Mouse (Mus musculus) embryo, embryonic 10.5 days (tissue): ENCODE data around the gene Ptprd.

Experiments
- DNase-seq: peaks from one replicate; pipeline ENCODE4 v3.0.0-alpha.2; 2015; ENCODE audit warnings: low spot score

The Ptprd gene

DNA sequence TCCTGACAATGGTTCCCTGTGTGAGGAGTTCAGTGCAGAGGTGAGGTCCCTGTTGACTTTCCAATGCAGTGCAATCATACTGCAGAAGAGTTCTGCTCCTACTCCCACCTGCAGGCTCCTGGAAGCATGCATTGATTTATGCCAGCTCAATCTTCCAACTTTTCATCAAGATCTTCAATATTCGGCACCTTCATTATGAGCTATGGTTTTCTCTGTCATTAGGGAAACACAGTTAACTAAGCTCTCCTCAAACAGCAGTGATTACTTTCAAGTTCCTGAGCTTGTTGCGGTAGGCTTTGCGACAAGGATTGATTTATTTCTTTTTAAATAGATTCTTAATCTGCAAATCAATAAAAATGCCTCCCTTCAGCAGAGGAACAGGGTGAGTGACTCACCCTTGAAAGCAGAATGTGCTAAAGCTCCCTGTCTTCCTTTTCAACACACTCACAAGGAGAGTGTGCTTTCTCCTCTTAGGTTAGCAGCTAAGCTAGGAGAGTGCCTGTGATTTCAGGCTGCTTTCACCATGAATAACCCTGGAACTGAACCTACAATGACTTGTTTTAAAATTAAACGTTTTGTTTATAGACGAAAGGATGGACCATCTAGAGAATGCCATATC, 1298.1 kb downstream of the Ptprd start:
- no peak for DNase-seq

DNA sequence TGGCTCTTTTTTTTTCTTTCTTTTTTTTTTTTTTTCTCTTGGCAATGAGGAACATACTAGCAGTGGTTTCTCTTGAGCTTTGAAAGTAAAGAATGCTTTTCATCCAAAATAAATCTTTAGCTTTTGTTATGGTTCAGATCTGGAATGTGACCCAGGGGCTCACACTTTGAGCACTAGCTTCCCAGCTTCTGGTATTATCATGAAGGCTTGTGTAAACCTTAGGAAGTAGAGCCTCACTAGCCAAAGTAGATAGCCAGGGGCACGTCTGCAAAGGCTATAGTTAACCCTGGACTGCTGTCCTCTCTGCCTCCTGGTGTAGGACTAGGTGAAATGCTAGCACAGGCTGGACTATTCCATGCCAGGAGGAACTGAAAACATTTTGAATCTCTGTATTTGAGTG, 1310.1 kb downstream of the Ptprd start:
- DNase-seq, result peak; percentile 32

DNA sequence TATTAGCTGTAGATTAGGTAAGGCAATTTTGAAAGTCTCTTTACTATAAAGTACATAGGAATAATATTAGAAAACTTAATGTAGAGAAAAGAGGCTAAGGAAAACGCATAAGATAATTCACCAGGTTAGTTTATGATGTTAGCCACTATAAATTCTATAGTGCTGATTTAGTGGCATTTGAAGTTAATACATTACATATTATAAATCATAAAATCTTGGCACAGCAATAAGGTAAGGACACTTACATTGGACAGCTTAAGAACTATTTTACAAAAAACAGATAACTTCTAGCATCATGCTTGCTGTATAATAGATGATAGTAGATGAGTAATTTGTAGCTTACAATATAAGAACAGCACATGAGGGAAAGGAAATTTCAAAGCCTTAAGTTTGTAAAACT, 1322.1 kb downstream of the Ptprd start:
- DNase-seq, result no peak

DNA sequence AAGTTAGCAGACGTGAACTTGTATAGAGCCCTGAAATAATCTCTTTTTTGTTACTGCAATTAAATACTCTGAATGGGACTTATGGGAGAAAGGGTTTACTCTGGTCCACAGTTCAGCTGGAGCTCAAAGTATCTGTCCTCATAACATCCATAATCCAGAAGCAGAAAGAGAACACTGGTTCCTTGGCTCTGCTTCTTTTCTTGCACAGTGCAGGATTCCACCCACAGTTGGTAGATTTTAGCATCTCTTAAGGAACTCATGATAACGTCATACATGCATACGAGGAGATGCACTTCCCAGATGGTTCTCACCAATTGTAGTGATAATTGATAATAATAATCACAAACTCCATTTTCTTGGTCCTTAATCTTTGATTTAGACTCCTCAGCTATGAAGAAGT, 1330.2 kb downstream of the Ptprd start:
- no peak for DNase-seq

DNA sequence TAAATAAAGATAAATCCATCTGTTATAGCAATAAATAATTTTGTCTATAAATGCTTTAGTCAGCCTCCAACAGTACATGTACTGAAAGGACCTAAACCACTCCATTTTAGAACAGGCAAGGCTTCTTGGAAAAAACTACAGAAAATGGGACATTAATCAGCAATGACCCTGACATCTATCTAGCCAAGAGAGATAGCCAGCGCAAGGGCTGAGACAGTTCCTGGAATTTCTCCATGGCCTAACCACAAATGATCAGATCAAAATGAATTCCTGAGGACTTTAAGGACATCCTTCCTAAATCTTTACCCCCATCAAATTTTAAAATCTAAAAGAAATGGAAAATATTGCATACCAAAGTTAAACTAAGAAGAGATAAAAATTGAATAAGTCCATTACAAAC, 1340.8 kb downstream of the Ptprd start:
- DNase-seq, result no peak

DNA sequence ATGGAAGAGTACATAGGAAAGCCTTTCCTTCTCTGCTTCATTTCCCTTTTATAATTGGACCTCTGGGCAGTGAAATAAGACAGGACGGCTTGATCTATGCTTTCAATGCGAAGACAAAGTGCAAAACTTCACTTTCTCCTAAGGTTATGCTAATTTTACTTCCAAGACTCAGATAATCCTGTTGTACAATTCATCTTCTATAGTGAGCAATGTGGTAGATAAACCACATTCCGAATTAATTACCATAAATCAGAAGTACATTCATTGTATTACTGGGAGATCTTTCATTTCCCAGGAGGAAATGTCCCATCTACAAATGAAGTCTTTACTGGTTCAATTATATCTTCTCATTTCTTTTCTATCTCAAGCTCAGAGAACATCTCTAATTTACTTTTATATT, 1346.2 kb downstream of the Ptprd start:
- DNase-seq, result no peak

DNA sequence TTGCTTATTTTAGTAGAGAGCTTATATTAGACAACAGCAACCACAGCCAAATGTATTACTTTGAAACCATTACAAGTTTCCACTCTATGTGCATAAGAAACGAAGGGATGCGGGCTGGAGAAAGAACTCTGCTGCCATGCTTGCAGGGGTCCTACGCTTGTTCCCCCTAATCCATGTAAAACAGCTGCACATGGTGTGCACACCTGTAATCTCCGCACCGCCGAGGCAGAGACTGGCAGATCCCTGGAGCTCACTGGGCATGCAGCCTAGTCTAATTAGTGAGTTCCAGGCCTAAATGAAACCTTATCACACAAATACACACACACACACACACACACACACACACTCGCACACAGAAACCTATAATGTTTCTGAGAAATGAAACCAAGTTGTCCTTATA, 1365.5 kb downstream of the Ptprd start:
- no peak for DNase-seq

DNA sequence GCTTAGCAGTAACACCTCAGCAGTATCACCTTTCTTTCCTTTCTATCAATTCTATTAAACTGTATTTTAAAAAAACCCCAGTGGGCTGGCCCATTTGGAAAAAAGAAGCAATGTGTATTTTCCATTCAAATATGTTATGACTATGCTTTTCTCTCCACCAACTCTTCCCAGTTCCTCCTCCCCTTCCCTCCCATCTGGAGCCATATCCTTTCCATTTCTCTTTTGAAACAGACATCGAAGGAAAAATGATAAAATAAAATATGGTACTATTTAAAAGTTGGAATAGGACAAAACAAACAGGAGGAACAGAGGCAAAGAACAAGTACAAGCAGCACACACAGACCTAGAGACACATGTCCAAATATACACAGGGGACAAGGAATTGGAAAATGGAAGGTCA, 1372.7 kb downstream of the Ptprd start:
- DNase-seq, result no peak

DNA sequence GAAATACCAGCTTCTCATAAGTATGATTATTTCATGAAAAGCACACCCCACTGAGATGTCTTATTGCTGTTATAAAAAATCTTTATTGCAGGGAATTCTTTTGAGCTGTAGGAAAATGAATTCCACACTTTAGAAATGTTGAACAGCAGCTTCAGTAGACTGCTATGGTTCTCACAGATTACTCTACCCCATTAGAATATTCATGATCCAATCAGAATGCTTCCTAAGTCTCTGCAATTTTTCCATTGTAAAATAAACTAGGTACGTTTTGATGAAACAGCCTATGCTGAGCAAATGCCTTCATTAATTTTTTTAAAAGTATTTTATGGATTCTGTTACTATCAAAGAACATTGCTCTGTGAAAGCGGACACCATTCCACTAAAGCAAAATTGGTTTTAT, 1399.6 kb downstream of the Ptprd start:
- DNase-seq, result no peak

DNA sequence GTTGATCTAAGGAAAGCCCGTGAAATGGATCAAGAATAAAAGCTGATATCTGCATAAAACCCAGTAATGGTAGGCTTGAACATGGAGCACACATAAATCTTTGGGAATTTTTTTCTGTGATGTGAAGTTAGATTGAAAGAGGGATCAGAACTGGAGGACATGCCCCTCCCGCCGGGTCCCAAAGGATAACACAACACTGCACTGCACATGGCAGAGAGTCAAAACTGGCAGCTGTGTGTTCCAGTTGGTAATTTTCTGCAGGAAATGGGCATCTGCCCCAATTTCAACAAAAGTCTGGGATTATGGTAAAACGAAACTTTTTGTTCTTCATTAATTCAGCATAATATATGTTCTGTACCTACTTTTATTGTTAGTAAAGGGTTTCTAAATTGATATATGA, 1409.1 kb downstream of the Ptprd start:
- DNase-seq, result no peak

DNA sequence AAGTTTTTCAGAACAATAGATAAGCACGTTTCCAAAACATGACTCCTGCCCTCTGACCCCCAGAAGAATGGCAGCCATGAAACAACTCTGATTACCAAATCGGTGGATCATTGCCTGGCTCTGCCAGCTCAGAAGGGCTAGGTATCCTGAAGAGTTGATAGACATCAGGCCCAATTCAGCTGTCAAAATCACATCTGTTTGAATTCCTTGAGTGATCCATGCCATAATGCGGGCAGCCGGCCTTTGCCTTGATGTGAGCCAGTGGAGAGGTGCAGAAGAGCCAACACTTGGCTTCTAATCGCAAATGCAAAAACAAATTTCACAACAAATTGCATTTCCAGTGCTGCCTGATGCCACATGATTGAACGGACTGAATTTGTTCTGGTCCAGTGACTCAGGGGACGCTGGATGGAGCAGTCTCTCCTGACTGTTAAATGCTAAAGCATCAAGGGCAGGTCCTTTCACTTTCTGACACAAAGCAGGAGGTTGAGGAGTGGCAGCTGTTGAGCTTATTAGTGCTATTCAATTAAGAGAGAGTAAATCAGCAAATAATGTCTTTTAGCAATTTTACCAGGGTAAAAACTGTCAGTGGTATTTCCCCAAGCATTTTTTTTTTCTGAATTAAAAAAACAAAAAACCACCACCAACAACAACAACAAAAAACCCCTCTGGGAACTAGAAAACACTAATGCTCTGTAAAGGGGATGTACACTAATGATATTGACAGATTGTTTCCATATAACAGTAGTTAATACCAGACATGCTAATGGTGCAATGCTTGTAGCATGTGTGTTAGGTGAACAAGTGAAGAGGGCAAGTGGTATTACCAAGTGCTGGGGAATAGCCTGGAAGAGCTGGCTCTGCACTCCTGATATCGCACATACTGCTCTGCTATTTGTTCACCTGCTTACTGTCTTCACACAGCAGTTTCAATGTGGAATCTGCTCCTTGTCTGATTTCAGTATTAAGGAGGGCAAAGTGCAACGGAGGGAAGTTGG, 1413.5 kb downstream of the Ptprd start:
- peak; percentile 15 for DNase-seq

DNA sequence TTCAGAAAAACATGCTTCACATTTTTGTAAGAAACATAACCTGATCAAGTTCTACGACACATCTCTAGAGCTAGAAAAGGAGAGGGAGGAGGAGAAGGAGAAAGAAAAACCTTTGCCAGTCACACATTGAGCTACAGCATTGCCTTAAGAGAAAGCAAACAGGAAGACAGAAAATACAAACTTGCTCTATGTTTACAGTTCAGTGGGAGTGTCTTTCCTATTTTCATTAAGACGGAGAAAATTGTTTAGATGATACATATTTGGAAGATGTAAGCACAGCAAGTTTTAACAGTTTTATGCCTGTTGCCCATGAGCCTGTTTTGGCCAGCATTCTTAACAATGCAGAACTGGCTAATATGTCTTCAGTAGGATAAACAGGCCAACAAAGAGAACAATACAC, 1426.4 kb downstream of the Ptprd start:
- no peak for DNase-seq

DNA sequence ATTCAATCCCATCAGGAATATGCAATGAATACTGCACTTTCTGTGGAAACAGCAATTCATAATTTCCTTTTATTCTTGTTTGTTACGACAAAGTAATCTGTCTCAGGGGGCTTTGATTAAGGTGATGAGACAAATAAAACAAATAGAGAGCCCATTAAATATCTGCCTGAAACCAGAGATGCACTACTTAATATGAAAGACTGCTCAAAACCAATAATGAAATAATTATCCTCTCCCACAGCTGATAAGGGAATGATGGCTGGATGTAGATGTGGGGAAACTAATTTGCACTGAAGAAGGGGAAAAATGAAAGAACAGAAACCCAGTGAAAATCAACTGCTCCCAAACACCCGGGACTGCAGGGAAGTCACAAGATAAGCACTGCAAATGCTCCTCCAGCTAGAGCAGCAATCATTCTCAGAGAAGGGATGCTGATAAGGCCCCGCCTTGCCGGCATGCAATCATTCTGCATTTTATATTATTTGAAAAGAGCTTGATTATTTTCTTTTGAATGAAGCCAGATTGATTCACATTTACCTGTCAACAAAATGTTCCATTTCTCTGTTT, 1432.1 kb downstream of the Ptprd start:
- DNase-seq, result no peak

DNA sequence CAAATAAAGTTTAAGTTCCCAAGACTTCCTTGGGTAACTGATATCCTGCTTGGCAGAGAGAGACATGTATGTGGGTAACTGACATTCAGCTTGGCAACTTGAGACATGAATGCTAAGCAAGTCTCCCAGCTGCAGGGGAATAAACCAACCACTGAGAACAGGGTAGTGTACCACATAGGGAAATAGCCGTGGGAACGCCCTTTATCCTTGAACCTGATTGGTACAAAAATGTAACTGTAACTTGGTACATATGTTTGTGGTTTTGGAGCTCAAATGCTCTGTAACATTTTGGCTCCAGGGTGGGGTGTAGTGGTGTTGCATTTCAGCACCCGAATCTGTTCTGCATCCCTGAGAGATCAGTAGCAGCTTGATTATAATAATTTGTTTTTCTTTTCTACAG, 1444.8 kb downstream of the Ptprd start:
- no peak for DNase-seq

DNA sequence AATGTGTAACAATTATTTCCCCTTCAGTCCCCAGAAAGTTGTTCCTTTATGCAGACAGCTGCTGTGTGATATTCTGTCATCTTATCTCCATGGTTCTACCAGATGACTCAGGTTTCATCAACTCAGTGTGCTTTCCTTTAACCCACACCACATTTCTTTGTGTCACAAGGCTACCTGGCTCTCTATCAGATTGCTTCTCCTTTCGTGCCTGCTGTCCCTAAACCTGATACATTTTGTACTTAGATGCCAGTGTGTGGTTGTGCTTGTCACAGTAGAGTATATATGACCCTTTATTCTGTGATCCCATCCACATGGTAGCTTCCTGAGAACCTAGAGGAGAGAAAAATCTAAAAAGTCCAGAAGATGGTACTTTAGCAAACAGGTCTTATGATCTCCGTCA, 1445.3 kb downstream of the Ptprd start:
- DNase-seq, result no peak

DNA sequence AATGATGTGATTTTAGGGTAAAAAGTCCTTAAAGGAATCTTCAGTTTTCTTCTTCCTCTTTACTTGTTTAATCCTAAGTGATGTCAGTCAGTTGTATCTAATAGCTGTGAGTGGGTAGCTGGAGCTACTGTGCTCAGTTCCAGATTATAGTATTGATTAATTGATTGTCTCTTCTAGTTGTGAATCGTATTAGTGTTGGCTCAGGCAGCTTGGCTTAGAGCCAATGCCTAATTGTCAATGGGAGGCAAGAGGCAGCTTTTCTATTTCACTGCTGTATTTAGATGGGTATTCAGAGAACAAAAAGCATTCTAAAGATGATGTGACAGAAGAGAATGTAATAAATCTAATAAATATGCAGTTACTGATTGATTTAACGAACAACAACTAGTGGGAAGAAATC, 1461.1 kb downstream of the Ptprd start:
- DNase-seq, result no peak

DNA sequence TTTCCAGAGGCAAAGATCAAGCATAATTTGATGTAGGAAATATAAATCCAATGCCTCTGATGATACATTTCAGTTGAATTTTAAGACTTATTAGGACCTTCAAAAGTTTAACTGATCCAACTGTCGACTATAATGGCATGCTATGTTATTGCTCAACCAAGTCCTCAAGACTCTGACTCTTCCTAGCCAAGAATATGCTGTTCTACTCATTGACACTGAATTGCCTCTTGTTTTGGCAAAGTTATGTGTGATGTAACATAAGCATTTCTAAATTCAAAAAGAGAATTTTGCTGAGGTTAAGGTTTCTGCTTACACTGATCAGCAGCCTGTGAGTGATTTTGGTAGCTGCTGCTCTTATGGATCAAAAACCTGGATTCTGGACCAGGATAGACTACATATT, 1475.9 kb downstream of the Ptprd start:
- no peak for DNase-seq

DNA sequence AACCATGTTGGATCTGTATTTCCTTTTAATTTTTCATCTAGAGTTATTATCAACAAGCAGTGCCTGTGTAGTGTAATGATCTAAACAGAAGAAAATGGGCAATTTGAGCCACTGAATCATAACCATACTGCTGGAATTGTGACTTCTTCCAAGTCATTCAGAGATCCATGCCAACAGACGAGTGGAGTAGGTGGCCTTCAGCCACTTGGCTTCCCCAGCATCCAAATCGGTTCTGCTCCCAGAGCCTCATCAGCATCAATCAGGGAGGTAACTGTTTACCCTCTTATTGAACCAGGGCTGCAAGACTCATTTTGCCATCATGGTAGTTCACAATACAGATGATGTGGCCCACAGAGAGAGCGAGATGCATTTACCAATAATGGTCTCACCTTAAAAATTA, 1536.0 kb downstream of the Ptprd start:
- no peak for DNase-seq

DNA sequence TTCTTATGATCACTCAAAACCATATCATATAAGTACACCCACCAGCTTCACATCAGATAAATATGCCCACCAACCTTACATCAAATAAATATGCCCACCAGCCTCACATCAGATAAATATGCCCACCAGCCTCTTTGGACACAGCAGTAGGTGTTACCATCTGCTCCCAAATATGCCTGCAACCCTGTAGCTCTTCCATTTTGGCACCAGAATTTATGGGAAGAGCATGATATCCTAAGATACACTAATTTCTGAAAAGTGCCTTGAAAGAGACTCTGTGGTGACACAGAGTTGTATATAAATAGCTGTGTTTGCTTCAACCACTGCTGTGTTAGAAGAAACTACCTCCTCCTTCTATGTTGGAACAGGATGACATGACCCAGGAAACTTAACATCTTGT, 1538.5 kb downstream of the Ptprd start:
- no peak for DNase-seq

DNA sequence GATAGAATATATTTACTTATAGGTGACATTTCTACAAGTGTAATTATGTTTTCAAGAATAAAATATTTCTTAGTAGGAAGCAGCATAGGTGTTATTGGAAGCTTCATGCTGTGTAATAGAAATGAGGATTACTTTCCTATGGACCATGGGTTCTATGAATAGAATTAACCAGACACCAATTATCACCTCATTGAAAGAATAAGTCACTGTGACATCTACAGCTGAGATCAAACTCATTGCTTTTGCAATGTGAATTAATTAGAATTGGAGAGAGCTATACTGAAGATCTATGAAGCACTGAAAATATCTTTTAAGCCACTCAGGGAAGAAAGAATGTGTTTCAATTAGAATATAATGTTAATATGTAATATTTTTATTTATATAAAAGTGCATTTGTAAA, 1539.1 kb downstream of the Ptprd start:
- DNase-seq, result no peak

DNA sequence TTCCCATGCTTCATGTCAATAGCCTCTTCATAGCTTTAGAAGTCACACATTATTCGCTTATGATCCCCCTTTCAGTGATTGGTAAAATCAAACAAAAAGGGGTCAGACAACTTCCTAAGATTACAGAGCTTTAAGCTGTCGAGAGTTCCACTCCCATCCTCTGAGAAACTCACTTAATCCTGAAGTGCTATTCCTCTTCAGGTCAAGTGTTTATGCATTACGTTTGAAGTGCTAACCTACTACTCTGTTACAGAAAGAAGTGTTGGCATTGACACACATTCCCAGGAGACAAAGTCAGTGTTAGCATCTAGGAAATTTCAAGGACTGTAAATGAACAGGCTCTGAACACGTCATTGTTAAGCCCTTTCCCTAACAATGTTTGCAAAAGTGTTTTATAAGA, 1550.0 kb downstream of the Ptprd start:
- no peak for DNase-seq

DNA sequence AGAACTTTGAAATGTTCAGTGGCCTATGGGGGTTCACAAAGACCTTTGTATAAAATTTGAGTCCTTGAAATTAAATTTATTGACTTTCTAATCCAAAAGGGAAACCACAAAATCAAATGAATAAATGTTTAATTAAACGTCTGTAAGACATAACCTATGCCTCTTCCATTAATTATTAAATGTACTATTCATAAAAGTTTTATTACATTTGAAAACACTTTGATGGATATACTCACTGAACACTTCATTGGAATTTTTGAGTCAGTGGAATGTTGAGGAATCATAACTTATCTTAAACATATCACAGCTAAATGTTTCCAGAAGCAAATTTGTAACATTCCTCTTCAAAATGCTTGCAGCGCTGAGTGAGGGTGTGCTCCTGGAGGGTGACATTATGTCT, 1551.6 kb downstream of the Ptprd start:
- DNase-seq, result no peak

DNA sequence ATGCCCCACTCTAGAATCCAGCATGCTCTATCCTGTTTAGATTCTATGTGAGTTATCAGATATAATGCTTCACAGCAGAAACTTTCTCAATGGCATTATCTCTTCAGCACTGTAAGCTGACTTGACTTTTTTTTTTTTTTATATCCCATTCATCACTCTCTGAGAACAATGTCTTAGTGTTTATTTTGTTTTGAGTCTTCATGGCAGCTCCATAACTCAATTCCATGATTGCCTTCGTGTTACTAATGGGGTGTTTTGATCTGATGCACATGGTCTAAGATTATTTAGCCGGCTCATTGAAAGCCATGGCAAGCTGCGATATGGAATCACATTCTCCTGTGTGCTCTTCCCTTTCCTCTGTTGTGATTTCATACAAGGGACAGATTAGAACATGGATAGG, 1555.0 kb downstream of the Ptprd start:
- no peak for DNase-seq
